In genomic region chr9:42173781-42174180, GRCm38 (mm10) we compare ENCODE assay signal across 28 mouse cellular contexts. TPM values are rescaled to one million over a fixed set of nuclear protein-coding genes. Genes with fewer than 3 reads are reported as not detected.
DNase-seq lines count a peak whose midpoint lies in the region; ATAC-seq and TF ChIP-seq lines count a peak whose summit lies in the region.
"Had no signal": no experiment of that assay in that cellular context is flagged by ENCODE, and none has a peak within 500 bp of the region (broad histone marks: within the 10 kb centered on the region; RNA-seq: fewer than 3 reads in every experiment).

No protein-coding gene starts in this region.

- peaks cover 4% of the 10 kb centered on the region; the same call in 1 of the 2 replicates for H3K4me1 ChIP-seq in forebrain, embryonic 14.5 days (ENCODE audit: control insufficient read depth, insufficient read depth, low read length)
- peaks cover 19% of the 10 kb centered on the region for H3K4me1 ChIP-seq in forebrain, embryonic 10.5 days
- H3K4me1 ChIP-seq in midbrain, embryonic 11.5 days (ENCODE audit: control insufficient read depth, insufficient read depth, low read length) = peaks cover 7% of the 10 kb centered on the region; the same call in 1 of the 2 replicates
- no peaks in the 10 kb centered on the region for H3K4me1 ChIP-seq in midbrain, postnatal 0 days (ENCODE audit: insufficient read depth, low read length)
- H3K4me1 ChIP-seq in forebrain, embryonic 16.5 days (replicated peaks; ENCODE audit: control insufficient read depth, insufficient read depth, low read length) = peaks cover 14% of the 10 kb centered on the region
- H3K4me1 ChIP-seq: embryonic facial prominence, embryonic 13.5 days had no signal

- no peaks in the 10 kb centered on the region for H3K9me3 ChIP-seq in forebrain, embryonic 14.5 days (replicated peaks; ENCODE audit: control insufficient read depth, low read length)
- no peaks in the 10 kb centered on the region for H3K9me3 ChIP-seq in forebrain, embryonic 10.5 days
- no peaks in the 10 kb centered on the region for H3K9me3 ChIP-seq in midbrain, embryonic 11.5 days (ENCODE audit: control insufficient read depth, low read length)
- H3K9me3 ChIP-seq in midbrain, postnatal 0 days (ENCODE audit: low read length) = no peaks in the 10 kb centered on the region
- H3K9me3 ChIP-seq in forebrain, embryonic 16.5 days (ENCODE audit: control insufficient read depth, low read length) = no peaks in the 10 kb centered on the region
- H3K9me3 ChIP-seq: embryonic facial prominence, embryonic 10.5 days; embryonic facial prominence, embryonic 13.5 days; G1E; hindbrain, embryonic 13.5 days had no signal

- H3K27me3 ChIP-seq in forebrain, embryonic 14.5 days (replicated peaks; ENCODE audit: control insufficient read depth, insufficient read depth, low read length) = no peaks in the 10 kb centered on the region
- no peaks in the 10 kb centered on the region for H3K27me3 ChIP-seq in forebrain, embryonic 10.5 days (ENCODE audit: poor library complexity, severe bottlenecking)
- no peaks in the 10 kb centered on the region for H3K27me3 ChIP-seq in midbrain, embryonic 11.5 days (ENCODE audit: control insufficient read depth, insufficient read depth, low read length)
- H3K27me3 ChIP-seq in midbrain, postnatal 0 days (ENCODE audit: insufficient read depth, low read length) = no peaks in the 10 kb centered on the region
- H3K27me3 ChIP-seq in forebrain, embryonic 16.5 days (replicated peaks; ENCODE audit: control insufficient read depth, insufficient read depth, low read length) = no peaks in the 10 kb centered on the region
- H3K27me3 ChIP-seq: CH12.LX; embryonic facial prominence, embryonic 13.5 days; hindbrain, embryonic 13.5 days had no signal

- no peaks in the 10 kb centered on the region for H3K36me3 ChIP-seq in forebrain, embryonic 14.5 days (ENCODE audit: control insufficient read depth, insufficient read depth, low read length)
- H3K36me3 ChIP-seq in forebrain, embryonic 10.5 days (replicated peaks) = no peaks in the 10 kb centered on the region
- H3K36me3 ChIP-seq in midbrain, embryonic 11.5 days (ENCODE audit: control insufficient read depth, insufficient read depth, low read length) = no peaks in the 10 kb centered on the region
- H3K36me3 ChIP-seq in midbrain, postnatal 0 days (ENCODE audit: insufficient read depth, low read length) = no peaks in the 10 kb centered on the region
- H3K36me3 ChIP-seq in forebrain, embryonic 16.5 days (ENCODE audit: control insufficient read depth, insufficient read depth) = no peaks in the 10 kb centered on the region
- H3K36me3 ChIP-seq: embryonic facial prominence, embryonic 10.5 days; embryonic facial prominence, embryonic 13.5 days; G1E; hindbrain, embryonic 13.5 days had no signal

- WGBS in forebrain, embryonic 14.5 days = 77% methylated on average over 3 of the region's 3 CpGs
- WGBS in forebrain, embryonic 10.5 days = 91% methylated on average over 3 of the region's 3 CpGs
- WGBS in midbrain, embryonic 11.5 days = 89% methylated on average over 3 of the region's 3 CpGs
- WGBS in midbrain, postnatal 0 days = 61% methylated on average over 3 of the region's 3 CpGs
- WGBS in forebrain, embryonic 16.5 days = 64% methylated on average over 3 of the region's 3 CpGs

- no peak for TF ChIP-seq CTCF in midbrain, postnatal 0 days (IDR thresholded peaks at IDR 0.05)

- no peak overlapping the region for H3K4me3 ChIP-seq in forebrain, embryonic 14.5 days (ENCODE audit: low read depth, low read length)
- H3K4me3 ChIP-seq in forebrain, embryonic 10.5 days = no peak overlapping the region
- H3K4me3 ChIP-seq in midbrain, embryonic 11.5 days (ENCODE audit: low read depth, low read length) = no peak overlapping the region
- H3K4me3 ChIP-seq in midbrain, postnatal 0 days (ENCODE audit: low read depth, low read length) = no peak overlapping the region
- H3K4me3 ChIP-seq in forebrain, embryonic 16.5 days (replicated peaks; ENCODE audit: low read length) = no peak overlapping the region
- H3K4me3 ChIP-seq: embryonic facial prominence, embryonic 10.5 days; embryonic facial prominence, embryonic 13.5 days; erythroblast, embryonic 14.5 days; gastrocnemius, adult 2 months; hindbrain, embryonic 13.5 days had no signal

- no peak overlapping the region for H3K27ac ChIP-seq in forebrain, embryonic 14.5 days (ENCODE audit: low read depth, low read length)
- no peak overlapping the region for H3K27ac ChIP-seq in forebrain, embryonic 10.5 days
- no peak overlapping the region for H3K27ac ChIP-seq in midbrain, embryonic 11.5 days (ENCODE audit: low read depth, low read length)
- no peak overlapping the region for H3K27ac ChIP-seq in midbrain, postnatal 0 days (ENCODE audit: low read depth, low read length)
- no peak overlapping the region for H3K27ac ChIP-seq in forebrain, embryonic 16.5 days (ENCODE audit: low read length)
- H3K27ac ChIP-seq: embryonic facial prominence, embryonic 10.5 days; embryonic facial prominence, embryonic 13.5 days; gastrocnemius, adult 2 months; hindbrain, postnatal 0 days had no signal

- H3K4me2 ChIP-seq in forebrain, embryonic 14.5 days (ENCODE audit: low read length) = no peak overlapping the region
- no peak overlapping the region for H3K4me2 ChIP-seq in midbrain, embryonic 11.5 days
- H3K4me2 ChIP-seq in midbrain, postnatal 0 days (ENCODE audit: low read depth, low read length, poor library complexity, severe bottlenecking) = no peak overlapping the region
- H3K4me2 ChIP-seq in forebrain, embryonic 16.5 days (ENCODE audit: low read length) = no peak overlapping the region
- H3K4me2 ChIP-seq: embryonic facial prominence, embryonic 13.5 days; heart, embryonic 11.5 days; hindbrain, embryonic 13.5 days had no signal

- H3K9ac ChIP-seq in forebrain, embryonic 14.5 days (ENCODE audit: low read length) = no peak overlapping the region
- no peak overlapping the region for H3K9ac ChIP-seq in midbrain, embryonic 11.5 days (ENCODE audit: low read length)
- no peak overlapping the region for H3K9ac ChIP-seq in midbrain, postnatal 0 days (replicated peaks; ENCODE audit: low read length, poor library complexity, severe bottlenecking)
- H3K9ac ChIP-seq in forebrain, embryonic 16.5 days (replicated peaks; ENCODE audit: low read depth, low read length) = no peak overlapping the region
- H3K9ac ChIP-seq: embryonic facial prominence, embryonic 13.5 days; hindbrain, embryonic 13.5 days had no signal

- no peak for ATAC-seq in forebrain, embryonic 14.5 days
- ATAC-seq in midbrain, embryonic 11.5 days (ENCODE audit: low FRiP score) = no peak
- no peak for ATAC-seq in midbrain, postnatal 0 days (ENCODE audit: low FRiP score)
- peak; percentile 61; the same call in 1 of the 2 replicates for ATAC-seq in forebrain, embryonic 16.5 days
- ATAC-seq: hindbrain, postnatal 0 days; inflammation-experienced regulatory T-cells, adult 6 months; intestine, embryonic 16.5 days; Patski had no signal

- DNase-seq in forebrain, embryonic 14.5 days (ENCODE audit: low spot score) = peak; percentile 42
- no peak for DNase-seq in forebrain, embryonic 10.5 days (ENCODE audit: extremely low spot score, low spot score)
- peak; percentile 73 for DNase-seq in midbrain, embryonic 11.5 days (ENCODE audit: low spot score, missing footprints)
- no peak for DNase-seq in midbrain, postnatal 0 days (ENCODE audit: low spot score)
- DNase-seq in urinary bladder, postnatal 4 days (ENCODE audit: low spot score in 2 of 2) = no peak
- DNase-seq: adrenal gland, adult 2 months; adrenal gland, postnatal 14 days; B cell, adult 2 months; cerebellum, adult 11-12 months; cerebellum, adult 8-10 months; cerebellum, postnatal 10 days; cerebellum, postnatal 36 days; gastrocnemius, adult 2 months; gastrocnemius, postnatal 14 days; heart, adult 11 months; kidney, adult 18-20 months had no signal

RNA-seq across cellular contexts. Expression of gene Sorl1, which starts 49.7 kb away (rescaled TPM):
- polyA plus RNA-seq in forebrain, embryonic 14.5 days (2014; fragmentation: Nextera tagmentation; extraction: Ambion mirVana) = 10.8 and 15.5 TPM in 2 replicates
- polyA plus RNA-seq in forebrain, embryonic 10.5 days (2016; fragmentation: Nextera tagmentation; extraction: Ambion mirVana) = 1.9 and 4.7 TPM in 2 replicates
- polyA plus RNA-seq in midbrain, embryonic 11.5 days (2014; fragmentation: Nextera tagmentation; extraction: Ambion mirVana) = 3.1 and 3.8 TPM in 2 replicates
- 21.9 and 24.8 TPM in 2 replicates for total RNA-seq in midbrain, postnatal 0 days (2014; rRNA removed)
- polyA plus RNA-seq in midbrain, postnatal 0 days (2015; fragmentation: Nextera tagmentation; extraction: Ambion mirVana) = 6.7 and 7.1 TPM in 2 replicates
- 14.6 and 14.7 TPM in 2 replicates for polyA plus RNA-seq in forebrain, embryonic 16.5 days (2015; fragmentation: Nextera tagmentation; extraction: Ambion mirVana)

Comparison
In these comparisons a context has a peak if more than half of its experiments do, and no peak if none do; other contexts are left out.
1. DNase-seq: peak in forebrain, embryonic 14.5 days (single experiment) and midbrain, embryonic 11.5 days (single experiment); none in forebrain, embryonic 10.5 days (single experiment), midbrain, postnatal 0 days (single experiment) and urinary bladder, postnatal 4 days (0 of 2).